Mouse (Mus musculus): ENCODE measurements around the gene Mfge8.

The Mfge8 gene

GRCm38 (mm10) chr7:79130385-79130784 lies 18.5 kb downstream of the Mfge8 start:
- DNase-seq (ENCODE audit: low spot score) = no peak

- DNase-seq (ENCODE audit: low spot score) = no peak
Measured at GRCm38 (mm10) chr7:79129883-79130282, 19.0 kb downstream of the Mfge8 start.

- DNase-seq (ENCODE audit: low spot score) = no peak
Measured at GRCm38 (mm10) chr7:79123465-79123864, 25.4 kb downstream of the Mfge8 start.

- no peak for DNase-seq (ENCODE audit: low spot score)
Measured at GRCm38 (mm10) chr7:79113848-79114247, 35.0 kb downstream of the Mfge8 start.

- no peak for DNase-seq (ENCODE audit: low spot score)
Measured at GRCm38 (mm10) chr7:79096492-79096891, 52.4 kb downstream of the Mfge8 start.

- DNase-seq (ENCODE audit: low spot score) = no peak
Measured at GRCm38 (mm10) chr7:79089111-79089510, 59.7 kb downstream of the Mfge8 start.

All from lung, postnatal 25 days (tissue).